Mouse (Mus musculus): ENCODE data around the gene Spp2.

GRCm38 (mm10) chr1:88465722-88466121 is 59.0 kb downstream of the Spp2 start:
- TF ChIP-seq POLR2A (IDR thresholded peaks at IDR 0.05; ENCODE audit: extremely low read depth, insufficient read depth, low read length) (no peak), CTCF (IDR thresholded peaks at IDR 0.05; ENCODE audit: extremely low read depth, insufficient read depth, low read length) (peak; percentile 53)
